ENCODE assay signal across 23 mouse cellular contexts in genomic region chr2:70339061-70339460, GRCm38 (mm10).
DNase-seq lines count a peak whose midpoint lies in the region; ATAC-seq and TF ChIP-seq lines count a peak whose summit lies in the region.
"Had no signal": no experiment of that assay in that cellular context is flagged by ENCODE, and none has a peak within 500 bp of the region (broad histone marks: within the 10 kb centered on the region; RNA-seq: fewer than 3 reads in every experiment).

No protein-coding gene starts in this region.

- H3K9me3 ChIP-seq in heart, embryonic 12.5 days (replicated peaks): no peaks in the 10 kb centered on the region
- H3K9me3 ChIP-seq: embryonic facial prominence, embryonic 13.5 days; forebrain, embryonic 12.5 days; G1E; hindbrain, embryonic 10.5 days; hindbrain, embryonic 15.5 days; kidney, embryonic 15.5 days had no signal

- TF ChIP-seq POLR2A in cerebellum, adult 2 months (IDR thresholded peaks at IDR 0.05; ENCODE audit: borderline replicate concordance, insufficient read depth, low read length): no peak
- TF ChIP-seq POLR2A in kidney, adult 2 months (IDR thresholded peaks at IDR 0.05; ENCODE audit: low read depth, low read length): no peak

- no peak for ATAC-seq in cerebellum, adult (ENCODE audit: insufficient number of reproducible peaks, low FRiP score, low TSS enrichment)
- ATAC-seq in heart, embryonic 12.5 days (ENCODE audit: insufficient number of reproducible peaks, low FRiP score): no peak
- ATAC-seq: CD4-positive, CD25-positive, alpha-beta regulatory T cell, adult 4 months; forebrain, embryonic 16.5 days; inflammation-experienced regulatory T-cells, adult 6 months had no signal

- no peak overlapping the region for H3K4me3 ChIP-seq in cerebellum, adult 2 months (replicated peaks; ENCODE audit: insufficient read depth, low read depth, low read length)
- no peak overlapping the region for H3K4me3 ChIP-seq in heart, embryonic 12.5 days
- no peak overlapping the region for H3K4me3 ChIP-seq in kidney, adult 2 months (ENCODE audit: insufficient read depth, low read depth, low read length)
- H3K4me3 ChIP-seq: embryonic facial prominence, embryonic 13.5 days; forebrain, embryonic 12.5 days; heart, adult 2 months; hindbrain, embryonic 10.5 days; hindbrain, embryonic 15.5 days; kidney, embryonic 15.5 days had no signal

- no peak overlapping the region for H3K27ac ChIP-seq in cerebellum, adult 2 months (ENCODE audit: insufficient read depth, low read length)
- peak overlapping the region; percentile 35; the same call in 1 of the 2 replicates for H3K27ac ChIP-seq in heart, embryonic 12.5 days (ENCODE audit: poor library complexity, severe bottlenecking)
- no peak overlapping the region for H3K27ac ChIP-seq in kidney, adult 2 months (ENCODE audit: insufficient read depth, low read depth, low read length)
- H3K27ac ChIP-seq: embryonic facial prominence, embryonic 13.5 days; forebrain, embryonic 12.5 days; heart, adult 2 months; hindbrain, embryonic 10.5 days; hindbrain, embryonic 15.5 days; kidney, embryonic 15.5 days had no signal

- intact Hi-C loops in heart, postnatal 36 days (cut with DNase I): no loop called here

- H3K4me2 ChIP-seq in heart, embryonic 12.5 days: no peak overlapping the region
- H3K4me2 ChIP-seq: embryonic facial prominence, embryonic 13.5 days; forebrain, embryonic 12.5 days; hindbrain, embryonic 15.5 days; kidney, embryonic 15.5 days had no signal

- H3K9ac ChIP-seq in heart, embryonic 12.5 days: no peak overlapping the region
- H3K9ac ChIP-seq: embryonic facial prominence, embryonic 13.5 days; forebrain, embryonic 12.5 days; hindbrain, embryonic 15.5 days; kidney, embryonic 15.5 days had no signal

- no peak for TF ChIP-seq CTCF in cerebellum, adult 2 months (IDR thresholded peaks at IDR 0.05; ENCODE audit: borderline replicate concordance, insufficient read depth, low read depth, low read length)
- no peak for TF ChIP-seq CTCF in kidney, adult 2 months (conservative IDR thresholded peaks at IDR 0.05; ENCODE audit: insufficient read depth, insufficient read length, low read depth, low read length)

- H3K4me1 ChIP-seq in cerebellum, adult 2 months (ENCODE audit: control insufficient read depth, insufficient read depth, low read length): no peaks in the 10 kb centered on the region; the same call in 1 of the 2 replicates
- peaks cover 45% of the 10 kb centered on the region for H3K4me1 ChIP-seq in heart, embryonic 12.5 days (replicated peaks)
- no peaks in the 10 kb centered on the region for H3K4me1 ChIP-seq in kidney, adult 2 months (ENCODE audit: control insufficient read depth, insufficient read depth, low read length)

- WGBS in cerebellum, adult 2 months: 16% methylated on average over 7 of the region's 7 CpGs
- 53% methylated on average over 7 of the region's 7 CpGs for WGBS in heart, embryonic 12.5 days
- 77% methylated on average over 7 of the region's 7 CpGs for WGBS in kidney, adult 2 months

- H3K36me3 ChIP-seq in heart, embryonic 12.5 days: no peaks in the 10 kb centered on the region
- H3K36me3 ChIP-seq in kidney, adult 2 months (ENCODE audit: control insufficient read depth, insufficient read depth, low read length): no peaks in the 10 kb centered on the region
- H3K36me3 ChIP-seq: embryonic facial prominence, embryonic 13.5 days; forebrain, embryonic 12.5 days; G1E; hindbrain, embryonic 10.5 days; hindbrain, embryonic 15.5 days; kidney, embryonic 15.5 days had no signal

- DNase-seq in cerebellum, adult 2 months: peak; percentile 14 to 22
- peak; percentile 17 to 26 for DNase-seq in cerebellum, postnatal 25 days
- DNase-seq in cerebellum, adult 18-20 months: no peak
- no peak for DNase-seq in heart, postnatal 36 days
- DNase-seq in kidney, adult 2 months: peak; percentile 14
- DNase-seq in kidney, postnatal 14 days: no peak
- DNase-seq: adrenal gland, adult 8-10 months; adrenal gland, postnatal 36 days; B cell, adult 2 months; gastrocnemius, postnatal 10 days; heart, adult 2 months; kidney, adult 18-20 months had no signal

- H3K27me3 ChIP-seq in cerebellum, adult 2 months (ENCODE audit: control insufficient read depth, insufficient read depth, low read length): no peaks in the 10 kb centered on the region
- no peaks in the 10 kb centered on the region for H3K27me3 ChIP-seq in heart, embryonic 12.5 days (replicated peaks)
- H3K27me3 ChIP-seq in kidney, adult 2 months (replicated peaks; ENCODE audit: control insufficient read depth, insufficient read depth, low read length): no peaks in the 10 kb centered on the region
- H3K27me3 ChIP-seq: hindbrain, embryonic 15.5 days; kidney, embryonic 15.5 days had no signal

Comparison
In these comparisons a context has a peak if more than half of its experiments do, and no peak if none do; other contexts are left out.
1. DNase-seq: peak in cerebellum, adult 2 months (2 of 2), cerebellum, postnatal 25 days (2 of 2) and kidney, adult 2 months (single experiment); none in cerebellum, adult 18-20 months (0 of 2), heart, postnatal 36 days (0 of 2) and kidney, postnatal 14 days (single experiment).